Comparison of ENCODE assay signal across 25 mouse cellular contexts in genomic region chr11:67574344-67574743, GRCm38 (mm10).
DNase-seq lines count a peak whose midpoint lies in the region; ATAC-seq and TF ChIP-seq lines count a peak whose summit lies in the region.
"Had no signal": no experiment of that assay in that cellular context is flagged by ENCODE, and none has a peak within 500 bp of the region (broad histone marks: within the 10 kb centered on the region; RNA-seq: fewer than 3 reads in every experiment).

No protein-coding gene starts in this region.

- no peak overlapping the region for H3K4me3 ChIP-seq in gastrocnemius, adult 2 months
- H3K4me3 ChIP-seq in layer of hippocampus, adult 2 months: no peak overlapping the region
- H3K4me3 ChIP-seq in lung, embryonic 14.5 days (ENCODE audit: low read depth, low read length): no peak overlapping the region
- H3K4me3 ChIP-seq in testis, adult 2 months (ENCODE audit: control insufficient read depth, low read depth, low read length): no peak overlapping the region
- H3K4me3 ChIP-seq: embryonic facial prominence, embryonic 12.5 days; embryonic facial prominence, embryonic 15.5 days; forebrain, embryonic 15.5 days; heart, embryonic 12.5 days; heart, embryonic 15.5 days had no signal

- no peaks in the 10 kb centered on the region for H3K9me3 ChIP-seq in lung, embryonic 14.5 days (ENCODE audit: low read depth, low read length)
- H3K9me3 ChIP-seq: embryonic facial prominence, embryonic 12.5 days; embryonic facial prominence, embryonic 15.5 days; forebrain, embryonic 15.5 days; heart, embryonic 12.5 days; heart, embryonic 15.5 days had no signal

- ATAC-seq in lung, embryonic 14.5 days (ENCODE audit: insufficient read depth): no peak
- ATAC-seq: forebrain, embryonic 15.5 days; hindbrain, postnatal 0 days; Patski had no signal

- WGBS in lung, embryonic 14.5 days: 81% methylated on average over 5 of the region's 5 CpGs

- no peaks in the 10 kb centered on the region for H3K27me3 ChIP-seq in lung, embryonic 14.5 days (ENCODE audit: insufficient read depth, low read length)
- no peaks in the 10 kb centered on the region for H3K27me3 ChIP-seq in testis, adult 2 months (ENCODE audit: control insufficient read depth, insufficient read depth, low read length)
- H3K27me3 ChIP-seq: embryonic facial prominence, embryonic 12.5 days; embryonic facial prominence, embryonic 15.5 days; forebrain, embryonic 15.5 days; heart, embryonic 12.5 days; heart, embryonic 15.5 days; Patski had no signal

- H3K4me1 ChIP-seq in lung, embryonic 14.5 days (ENCODE audit: insufficient read depth): 0 out of 2 replicates have a peak, but pooled peaks cover 4% of the 10 kb centered on the region
- H3K4me1 ChIP-seq in testis, adult 2 months (ENCODE audit: control insufficient read depth, insufficient read depth, low read length): no peaks in the 10 kb centered on the region

- intact Hi-C loops in gastrocnemius, adult 2 months (cut with DNase I): loop anchor here (1.0 kb wide), 1 partner anchor 73 kb away; no protein-coding TSS in a partner anchor

- TF ChIP-seq POLR2A in testis, adult 2 months (IDR thresholded peaks at IDR 0.05; ENCODE audit: control insufficient read depth, low read depth, low read length): no peak

- H3K4me2 ChIP-seq in lung, embryonic 14.5 days: no peak overlapping the region
- H3K4me2 ChIP-seq: embryonic facial prominence, embryonic 12.5 days; embryonic facial prominence, embryonic 15.5 days; forebrain, embryonic 15.5 days; heart, embryonic 12.5 days; heart, embryonic 15.5 days; hindbrain, embryonic 14.5 days had no signal

- TF ChIP-seq CTCF in gastrocnemius, adult 2 months (IDR thresholded peaks at IDR 0.05): peak; percentile 47
- peak; percentile 57 for TF ChIP-seq CTCF in layer of hippocampus, adult 2 months (conservative IDR thresholded peaks at IDR 0.05)
- TF ChIP-seq CTCF in lung, embryonic 14.5 days (IDR thresholded peaks at IDR 0.05; ENCODE audit: low read depth): 0 out of 2 replicates have a peak, but pooled peaks have one; percentile 11
- peak; percentile 20; the same call in 1 of the 2 replicates for TF ChIP-seq CTCF in testis, adult 2 months (IDR thresholded peaks at IDR 0.05; ENCODE audit: control insufficient read depth, insufficient read depth, insufficient replicate concordance, low read depth, low read length)

- no peak for DNase-seq in gastrocnemius, adult 2 months
- no peak for DNase-seq in gastrocnemius, adult 18-20 months (ENCODE audit: low spot score)
- DNase-seq in layer of hippocampus, adult 2 months (ENCODE audit: low spot score in 2 of 2): no peak
- DNase-seq in layer of hippocampus, postnatal 25 days (ENCODE audit: extremely low spot score in 1 of 2, low spot score in 1 of 2): no peak
- DNase-seq in lung, embryonic 14.5 days: no peak
- DNase-seq in lung, postnatal 25 days (ENCODE audit: low spot score): no peak
- DNase-seq in testis, postnatal 10 days (ENCODE audit: low spot score): no peak
- DNase-seq: adrenal gland, postnatal 10 days; adrenal gland, postnatal 36 days; cerebellum, adult 18-20 months; cerebellum, adult 9-11 months; cerebellum, postnatal 25 days; gastrocnemius, postnatal 14 days; heart, postnatal 10 days; heart, postnatal 4 days had no signal

- peak overlapping the region; percentile 24; the same call in 1 of the 2 replicates for H3K27ac ChIP-seq in gastrocnemius, adult 2 months
- no peak overlapping the region for H3K27ac ChIP-seq in layer of hippocampus, adult 2 months
- no peak overlapping the region for H3K27ac ChIP-seq in lung, embryonic 14.5 days (ENCODE audit: low read depth)
- H3K27ac ChIP-seq in testis, adult 2 months (ENCODE audit: control insufficient read depth, insufficient read depth, low read depth, low read length): no peak overlapping the region
- H3K27ac ChIP-seq: embryonic facial prominence, embryonic 12.5 days; embryonic facial prominence, embryonic 15.5 days; forebrain, embryonic 15.5 days; heart, embryonic 15.5 days; hindbrain, embryonic 14.5 days; hindbrain, postnatal 0 days had no signal

- H3K9ac ChIP-seq in lung, embryonic 14.5 days: no peak overlapping the region
- H3K9ac ChIP-seq: embryonic facial prominence, embryonic 12.5 days; embryonic facial prominence, embryonic 15.5 days; forebrain, embryonic 15.5 days; heart, embryonic 12.5 days; heart, embryonic 15.5 days; hindbrain, embryonic 14.5 days had no signal

- no peaks in the 10 kb centered on the region for H3K36me3 ChIP-seq in lung, embryonic 14.5 days (ENCODE audit: insufficient read depth)
- H3K36me3 ChIP-seq in testis, adult 2 months (ENCODE audit: control insufficient read depth, insufficient read depth, low read length): no peaks in the 10 kb centered on the region
- H3K36me3 ChIP-seq: embryonic facial prominence, embryonic 12.5 days; embryonic facial prominence, embryonic 15.5 days; forebrain, embryonic 15.5 days; G1E; heart, embryonic 12.5 days; heart, embryonic 15.5 days had no signal
